Mouse (Mus musculus): Measurements from ENCODE around the gene Acbd4.

GRCm38 (mm10) chr11:103098531-103099190, 2.8 kb upstream of the Acbd4 start:
- TF ChIP-seq ZC3H11A (IDR thresholded peaks at IDR 0.05; ENCODE audit: borderline replicate concordance, low read depth, low read length) (no peak), CHD2 (IDR thresholded peaks at IDR 0.05; ENCODE audit: low read depth, low read length) (no peak), HCFC1 (IDR thresholded peaks at IDR 0.05; ENCODE audit: borderline replicate concordance, insufficient read depth, low read length) (no peak), MAFK (IDR thresholded peaks at IDR 0.05; ENCODE audit: insufficient read depth, low read depth, low read length) (no peak)
